Mouse (Mus musculus) bone marrow, adult 2 months (tissue): ENCODE data around the gene Vezt. TPM values are rescaled to one million over a fixed set of nuclear protein-coding genes. Genes with fewer than 3 reads are reported as not detected.

Source experiments
- H3K27ac ChIP-seq: fragments of 200-500 bp; 2 replicates; pipeline ENCODE4 v1.5.1; 2012; ENCODE audit warnings: low read depth, mild to moderate bottlenecking, control low read depth, inconsistent platforms, low read length; ENCODE audit not compliant: control insufficient read depth, poor library complexity, insufficient read depth
- H3K4me1 ChIP-seq: fragments of 200-500 bp; 2 replicates; pipeline ENCODE4 v1.6.1; 2011; ENCODE audit warnings: low read length; ENCODE audit not compliant: control insufficient read depth, insufficient read depth
- H3K4me3 ChIP-seq: fragments of 200-500 bp; replicated peaks from 2 replicates; pipeline ENCODE3; 2011; ENCODE audit warnings: mild to moderate bottlenecking, low read depth, low read length, control low read depth; ENCODE audit not compliant: control insufficient read depth
- CTCF ChIP-seq: fragments of 200-500 bp; IDR thresholded peaks from 2 replicates; pipeline ENCODE4 v1.5.1; 2011; ENCODE audit warnings: low read length, control low read depth; ENCODE audit not compliant: control insufficient read depth, insufficient read depth
- POLR2A ChIP-seq: fragments of 200-500 bp; IDR thresholded peaks from 2 replicates; pipeline ENCODE4 v1.6.1; 2011; ENCODE audit warnings: low read depth, mild to moderate bottlenecking, control low read depth, low read length, borderline replicate concordance; ENCODE audit not compliant: control insufficient read depth
- WGBS: fragments of 180-500 bp; shearing (Covaris S2); methylation state at CpG from one replicate; pipeline ENCODE4 v1.1.7; 2018; 5-methylcytosine and 5-hydroxymethylcytosine counted together
- polyA plus RNA-seq: library from polyadenylated mRNA; stranded (reverse); fragments of >200 nt; gene quantifications from 2 replicates; pipeline ENCODE4 v1.2.4, GENCODE M21; 2011; ENCODE audit warnings: low replicate concordance; ENCODE audit not compliant: missing spikeins, insufficient read depth, insufficient read length

Vezt gene
- polyA plus RNA-seq, 1 experiment = 7.9 TPM

DNA sequence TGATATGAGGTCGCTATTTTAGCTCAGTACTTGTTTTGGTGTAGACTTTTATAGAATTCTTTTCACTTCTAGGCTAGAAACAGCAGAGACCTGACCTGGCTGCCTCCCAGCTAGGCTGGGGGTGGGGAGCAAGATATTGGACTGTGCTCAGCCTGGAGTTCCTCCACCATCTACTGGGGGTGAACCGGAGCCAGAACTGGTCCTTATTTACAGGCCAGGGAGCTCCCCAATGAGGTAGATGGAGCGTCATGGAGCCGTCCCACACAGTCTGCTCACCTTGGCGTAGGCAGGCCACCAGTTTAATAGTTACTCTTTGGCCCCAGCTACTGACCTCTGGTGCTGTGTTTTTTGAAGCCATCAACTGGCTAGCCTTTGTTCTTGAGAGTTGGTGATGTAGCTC is 33.1 kb upstream of the Vezt start:
- 85% methylated on average over 5 of the region's 5 CpGs for WGBS
- Histone ChIP-seq H3K4me3 (no peak overlapping the region), H3K4me1 (no peaks in the 10 kb centered on the region), H3K27ac (no peak overlapping the region)
- TF ChIP-seq CTCF (no peak), POLR2A (no peak)

DNA sequence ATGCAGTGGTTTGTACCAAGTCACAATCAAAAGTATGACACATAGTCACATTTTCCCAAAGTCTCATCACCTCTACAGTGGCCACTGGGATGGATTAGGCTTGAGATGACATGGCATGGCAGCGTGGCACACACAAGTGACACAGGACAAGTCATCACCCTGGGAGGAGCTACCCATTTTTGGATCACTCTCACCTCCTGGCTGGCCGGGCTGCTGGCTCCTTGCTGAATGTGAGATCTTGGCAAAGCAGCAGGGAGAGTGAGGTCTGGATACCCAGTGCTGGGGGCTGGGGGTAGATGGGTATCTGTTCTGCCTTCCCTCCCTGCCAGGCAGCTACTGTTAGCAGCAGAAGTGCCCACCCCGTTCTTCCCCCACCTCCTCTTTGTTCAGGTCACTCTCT is 31.3 kb upstream of the Vezt start:
- no peak overlapping the region for H3K4me3 ChIP-seq
- no peaks in the 10 kb centered on the region for H3K4me1 ChIP-seq
- H3K27ac ChIP-seq = no peak overlapping the region
- TF ChIP-seq CTCF (no peak), POLR2A (no peak)
- WGBS = 83% methylated on average over 3 of the region's 3 CpGs

DNA sequence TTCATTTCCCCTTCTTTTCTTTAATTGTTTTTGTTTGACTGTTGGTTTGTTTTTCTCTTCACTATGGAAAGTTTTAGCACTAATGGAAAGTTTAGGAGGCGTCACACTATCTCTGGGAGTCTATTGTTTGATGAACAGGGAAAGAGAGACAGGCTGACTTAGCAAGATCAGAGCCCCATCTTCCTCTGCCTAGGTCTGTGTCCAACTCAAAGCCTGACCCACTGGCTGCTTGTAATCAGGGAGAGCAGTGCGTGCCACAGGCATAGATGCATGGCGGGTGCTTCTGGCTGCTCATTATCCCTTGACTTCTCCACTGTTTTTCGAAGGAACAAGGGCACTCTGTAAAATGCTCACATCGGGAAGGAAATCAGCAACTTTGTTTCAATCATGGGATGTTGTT is 26.7 kb upstream of the Vezt start:
- H3K27ac ChIP-seq = no peak overlapping the region
- TF ChIP-seq POLR2A = no peak
- TF ChIP-seq CTCF = no peak
- H3K4me1 ChIP-seq = no peaks in the 10 kb centered on the region
- H3K4me3 ChIP-seq = no peak overlapping the region
- WGBS = 84% methylated on average over 5 of the region's 5 CpGs

DNA sequence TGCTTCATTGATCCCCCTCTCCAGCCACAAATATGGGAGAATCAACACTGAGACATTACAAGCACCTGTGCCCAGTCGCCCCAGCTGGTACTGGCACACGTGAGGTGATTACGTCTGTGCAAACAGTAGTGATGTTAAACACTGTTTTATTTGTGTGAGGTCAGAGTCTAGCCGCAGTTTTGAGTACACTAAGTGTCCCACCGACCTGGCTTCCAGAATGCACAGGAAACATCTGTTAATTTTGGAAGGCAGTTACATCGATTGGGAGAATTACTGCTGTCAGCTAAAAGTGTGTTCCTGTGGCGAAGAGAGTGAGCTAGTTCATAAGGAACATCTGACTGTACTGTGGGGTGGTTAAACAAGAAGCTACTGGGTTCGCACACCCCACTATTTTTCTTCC is 24.6 kb upstream of the Vezt start:
- Histone ChIP-seq H3K27ac (no peak overlapping the region), H3K4me1 (peaks cover 2% of the 10 kb centered on the region; the same call in 1 of the 2 replicates), H3K4me3 (no peak overlapping the region)
- TF ChIP-seq CTCF (no peak), POLR2A (no peak)
- WGBS = 32% methylated on average over 8 of the region's 8 CpGs

DNA sequence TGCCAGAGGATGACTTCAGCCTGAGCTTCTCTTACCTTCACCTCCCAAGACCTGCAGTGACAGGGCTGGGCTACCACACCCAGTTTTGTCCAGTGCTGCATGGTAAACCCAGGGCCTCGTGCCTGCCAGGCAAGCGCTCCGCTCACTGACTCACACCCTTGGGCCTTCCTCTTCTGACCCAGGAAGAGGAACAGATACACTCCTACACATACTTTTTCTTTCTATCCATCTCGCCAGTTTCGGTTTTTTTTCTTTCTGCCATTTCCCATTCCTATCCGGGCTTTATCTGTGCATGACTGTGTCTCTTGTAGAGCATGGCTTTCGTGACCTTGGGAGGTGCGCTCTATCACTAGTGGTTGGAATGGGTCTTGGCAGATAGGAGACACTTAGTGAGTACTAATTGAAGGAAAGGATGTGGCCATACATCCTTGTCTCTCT is 24.0 kb upstream of the Vezt start:
- no peak for TF ChIP-seq CTCF
- no peak for TF ChIP-seq POLR2A
- WGBS = 78% methylated on average over 8 of the region's 8 CpGs
- Histone ChIP-seq H3K4me3 (no peak overlapping the region), H3K27ac (no peak overlapping the region), H3K4me1 (peaks cover 2% of the 10 kb centered on the region; the same call in 1 of the 2 replicates)

DNA sequence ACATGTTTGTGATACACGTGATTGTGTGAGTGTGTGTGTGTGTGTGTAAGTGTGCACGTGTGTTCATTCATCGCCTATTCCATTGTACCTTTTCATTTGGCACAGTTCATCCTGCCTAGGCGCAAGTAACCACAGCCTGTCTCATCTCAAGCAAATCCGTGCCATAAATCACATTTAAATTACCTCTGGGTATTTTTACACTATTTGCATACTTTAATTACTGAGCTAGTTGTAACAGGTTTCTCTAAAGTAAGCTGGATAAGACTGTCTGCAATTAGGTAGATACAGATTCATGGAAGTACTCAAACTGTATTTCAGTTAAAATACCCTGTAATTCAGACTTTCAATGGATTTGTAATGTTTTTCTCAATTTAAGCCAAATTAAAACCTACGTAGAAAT is 20.9 kb upstream of the Vezt start:
- TF ChIP-seq CTCF (no peak), POLR2A (no peak)
- 84% methylated on average over 6 of the region's 6 CpGs for WGBS
- H3K4me1 ChIP-seq = peaks cover 2% of the 10 kb centered on the region; the same call in 1 of the 2 replicates
- H3K4me3 ChIP-seq = no peak overlapping the region
- no peak overlapping the region for H3K27ac ChIP-seq

DNA sequence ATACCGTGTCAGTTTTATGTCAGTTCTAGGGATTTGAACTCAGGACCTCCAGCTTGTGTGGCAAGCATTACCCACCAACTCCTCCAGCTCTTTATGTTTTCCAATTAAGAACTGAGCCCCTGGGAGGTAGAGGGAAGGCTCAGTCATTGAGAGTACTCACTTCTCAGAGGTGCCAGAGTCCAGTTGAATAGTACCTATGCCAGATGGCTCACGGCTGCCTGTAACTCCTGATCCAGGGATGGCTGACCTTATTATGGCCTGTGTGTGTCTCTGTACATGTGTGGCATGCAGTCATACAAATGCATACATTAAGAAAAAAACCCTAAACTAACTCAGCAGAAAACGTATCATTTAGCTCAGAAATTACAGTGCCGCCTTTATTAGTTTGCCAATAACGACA is 15.1 kb upstream of the Vezt start:
- 96% methylated on average over 5 of the region's 5 CpGs for WGBS
- TF ChIP-seq CTCF = no peak
- no peak for TF ChIP-seq POLR2A
- H3K27ac ChIP-seq = no peak overlapping the region

DNA sequence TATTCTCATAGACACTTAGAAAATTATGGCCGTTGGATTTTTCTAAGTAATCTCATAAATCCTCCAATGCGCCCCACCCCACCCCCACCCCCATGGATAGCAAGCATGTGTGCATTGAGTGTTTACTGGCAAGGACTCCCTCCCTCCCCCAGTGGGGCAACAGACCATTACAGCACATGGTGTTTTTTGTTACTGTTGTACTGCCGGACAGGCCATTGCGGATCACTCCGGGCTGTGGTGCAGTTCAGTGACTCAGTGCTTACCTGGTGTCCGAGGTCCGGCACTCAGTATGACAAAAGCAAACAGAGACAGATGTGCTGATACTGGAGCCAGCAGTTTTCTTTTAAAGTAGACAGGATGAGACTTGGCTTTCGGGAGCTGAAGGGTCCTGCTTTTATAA is 13.5 kb upstream of the Vezt start:
- TF ChIP-seq CTCF = no peak
- TF ChIP-seq POLR2A = no peak
- no peak overlapping the region for H3K4me3 ChIP-seq
- no peak overlapping the region for H3K27ac ChIP-seq
- 85% methylated on average over 8 of the region's 8 CpGs for WGBS
- H3K4me1 ChIP-seq = peaks cover 2% of the 10 kb centered on the region; the same call in 1 of the 2 replicates

More for the DNA sequence above, 15.1 kb upstream of the Vezt start:
- Histone ChIP-seq H3K4me1 (peaks cover 2% of the 10 kb centered on the region; the same call in 1 of the 2 replicates), H3K4me3 (no peak overlapping the region)
